Mouse (Mus musculus) brown adipose tissue, adult 24 weeks (tissue): ENCODE results near the gene Apoc2. TPM values are rescaled to one million over a fixed set of nuclear protein-coding genes. Genes with fewer than 3 reads are reported as not detected.

Experiments
- H3K27ac ChIP-seq: fragments of 200-500 bp; replicated peaks from 2 replicates; pipeline ENCODE4 v1.5.1; 2012; ENCODE audit warnings: low read depth, mild to moderate bottlenecking, low read length
- H3K4me1 ChIP-seq: fragments of 200-500 bp; 2 replicates; pipeline ENCODE4 v1.6.1; 2012; ENCODE audit warnings: low read length, mixed read lengths; ENCODE audit not compliant: control insufficient read depth, insufficient read depth, insufficient read length
- H3K4me3 ChIP-seq: fragments of 200-500 bp; 2 replicates; pipeline ENCODE4 v1.5.1; 2012; ENCODE audit warnings: low read depth, mild to moderate bottlenecking, low read length, moderate library complexity; ENCODE audit not compliant: insufficient read depth
- polyA plus RNA-seq: library from polyadenylated mRNA; stranded (reverse); fragments of >200 nt; gene quantifications from 2 replicates; pipeline ENCODE4 v1.2.4, GENCODE M21; 2012; ENCODE audit not compliant: missing spikeins, insufficient read depth, insufficient read length

Gene Apoc2
- polyA plus RNA-seq, 1 experiment, result 1.7 TPM

DNA sequence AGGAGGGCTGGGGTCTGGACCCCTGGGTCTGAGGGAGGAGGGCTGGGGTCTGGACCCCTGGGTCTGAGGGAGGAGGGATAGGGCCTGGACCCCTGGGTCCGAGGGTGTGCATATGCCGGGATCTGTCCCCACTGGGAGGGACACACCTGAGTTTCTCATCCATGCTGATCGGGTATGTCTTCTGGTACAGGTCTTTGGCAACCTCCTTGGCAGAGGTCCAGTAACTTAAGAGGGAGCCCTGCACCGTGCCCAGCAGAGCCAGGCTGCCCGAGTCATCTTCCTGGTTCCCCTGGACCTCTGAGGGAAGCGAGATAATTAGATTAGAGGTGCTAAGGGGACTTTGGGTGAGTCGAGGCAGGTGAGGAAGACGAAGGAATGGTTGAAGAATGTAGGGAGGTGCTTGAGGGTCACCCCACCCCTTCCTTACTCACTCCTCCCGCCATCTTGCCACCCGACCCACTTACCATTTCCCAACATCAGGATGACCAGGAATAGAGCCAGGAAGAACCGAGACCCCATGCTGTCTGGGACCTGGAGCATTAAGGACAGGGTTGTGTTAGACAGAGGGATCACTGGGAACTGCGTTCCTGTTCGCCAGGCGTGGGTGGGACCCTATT is 4.5 kb downstream of the Apoc2 start:
- Histone ChIP-seq H3K4me3 (no peak overlapping the region), H3K4me1 (peaks cover 3% of the 10 kb centered on the region; the same call in 1 of the 2 replicates), H3K27ac (no peak overlapping the region)

DNA sequence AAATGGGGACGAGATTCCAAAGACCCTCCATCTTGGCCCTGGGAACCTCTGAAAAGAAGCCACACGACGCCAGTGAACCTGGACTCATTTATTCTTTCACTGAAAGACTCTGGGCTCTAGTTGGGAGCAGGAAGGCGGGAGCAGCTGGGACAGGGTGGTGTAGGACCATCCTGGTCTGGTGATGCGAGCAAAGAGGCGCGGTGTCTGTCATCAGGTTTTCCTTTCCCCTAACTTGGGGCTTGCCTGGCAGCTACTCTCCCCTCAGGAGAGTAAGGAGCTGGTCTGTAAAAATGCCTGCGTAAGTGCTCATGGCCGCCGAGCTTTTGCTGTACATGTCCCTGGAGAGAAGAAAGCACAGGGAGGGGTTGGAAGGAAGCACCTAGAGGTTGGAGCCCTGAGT is 6.2 kb downstream of the Apoc2 start:
- Histone ChIP-seq H3K4me1 (peaks cover under 1% of the 10 kb centered on the region; the same call in 1 of the 2 replicates), H3K27ac (no peak overlapping the region), H3K4me3 (no peak overlapping the region)

DNA sequence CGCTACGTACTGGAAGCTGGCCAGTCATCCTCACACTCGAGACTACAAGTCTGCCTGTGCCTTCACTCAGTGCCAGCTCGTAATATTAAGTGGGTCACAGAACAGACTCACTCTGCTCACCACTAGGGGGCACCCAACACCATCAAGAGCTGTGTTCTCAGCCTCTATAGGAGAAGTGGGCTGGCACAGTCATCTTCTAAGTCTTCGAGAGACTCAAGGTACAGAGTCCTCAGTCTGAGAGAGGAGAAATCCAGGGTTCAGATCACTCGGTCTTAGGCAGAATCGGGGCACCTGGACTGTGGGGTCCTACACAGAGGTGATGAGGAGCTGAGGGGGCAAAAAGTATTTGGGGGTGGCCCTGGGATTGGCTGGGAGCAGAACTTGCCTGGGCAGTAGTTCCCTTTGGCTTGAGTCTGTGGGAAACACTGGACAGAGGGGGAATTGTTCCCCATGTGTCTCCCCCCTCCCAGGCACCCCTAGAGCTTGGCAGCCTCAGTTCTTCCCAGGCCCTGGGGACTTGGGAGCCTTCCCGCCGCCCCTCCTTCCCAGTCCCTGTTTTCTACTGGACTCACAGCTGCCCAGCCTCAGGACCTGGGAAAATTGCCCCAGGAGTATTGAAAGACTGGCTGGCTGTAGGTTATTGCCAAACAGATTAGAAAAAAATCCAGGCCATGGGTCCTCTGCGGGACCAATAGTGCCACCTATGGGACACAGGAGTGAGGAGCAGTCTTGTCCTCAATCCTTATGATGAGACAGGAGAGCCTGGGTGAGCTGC is 8.6 kb downstream of the Apoc2 start:
- H3K4me1 ChIP-seq, result no peaks in the 10 kb centered on the region
- peak overlapping the region; percentile 16; the same call in 1 of the 2 replicates for H3K4me3 ChIP-seq
- H3K27ac ChIP-seq, result peak overlapping the region; percentile 88

DNA sequence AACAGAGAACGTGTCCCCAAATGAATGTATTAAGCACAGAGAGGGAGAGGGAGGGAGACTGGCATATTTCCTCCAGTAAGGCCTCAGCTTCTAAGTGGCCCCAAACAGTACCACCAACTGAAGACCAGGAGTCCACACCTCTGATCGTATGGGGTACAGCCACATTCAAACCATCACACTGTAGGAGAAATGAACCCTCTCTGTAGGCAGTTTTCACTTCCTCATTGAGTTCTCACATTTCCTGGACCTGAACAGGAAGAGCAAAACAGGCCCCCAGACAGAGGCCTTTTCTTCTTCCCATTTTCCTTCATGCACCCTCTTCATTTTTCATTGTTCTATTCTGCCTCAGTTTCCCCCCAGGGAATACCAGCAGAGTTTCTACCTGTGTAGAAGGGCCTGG is 10.3 kb downstream of the Apoc2 start:
- Histone ChIP-seq H3K4me3 (no peak overlapping the region), H3K27ac (peak overlapping the region; percentile 58), H3K4me1 (peaks cover 8% of the 10 kb centered on the region)

DNA sequence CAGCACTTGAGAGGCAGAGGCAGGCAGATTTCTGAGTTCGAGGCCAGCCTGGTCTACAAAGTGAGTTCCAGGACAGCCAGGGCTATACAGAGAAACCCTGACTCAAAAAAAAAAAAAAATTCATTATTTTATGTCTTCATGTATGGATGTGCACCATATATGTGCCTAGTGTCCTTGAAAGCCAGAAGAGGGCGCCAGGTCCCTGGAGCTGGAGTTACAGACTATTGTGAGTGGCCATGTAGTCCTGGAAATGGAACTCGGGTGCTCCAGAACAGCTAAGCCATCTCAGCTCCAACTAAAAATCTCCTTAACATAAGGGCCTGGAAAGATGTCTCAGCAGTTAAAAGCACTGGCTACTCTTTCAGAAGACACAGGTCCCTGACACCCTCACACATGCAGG is 11.0 kb downstream of the Apoc2 start:
- peak overlapping the region; percentile 58 for H3K27ac ChIP-seq
- H3K4me3 ChIP-seq, result no peak overlapping the region
- peaks cover 8% of the 10 kb centered on the region for H3K4me1 ChIP-seq

DNA sequence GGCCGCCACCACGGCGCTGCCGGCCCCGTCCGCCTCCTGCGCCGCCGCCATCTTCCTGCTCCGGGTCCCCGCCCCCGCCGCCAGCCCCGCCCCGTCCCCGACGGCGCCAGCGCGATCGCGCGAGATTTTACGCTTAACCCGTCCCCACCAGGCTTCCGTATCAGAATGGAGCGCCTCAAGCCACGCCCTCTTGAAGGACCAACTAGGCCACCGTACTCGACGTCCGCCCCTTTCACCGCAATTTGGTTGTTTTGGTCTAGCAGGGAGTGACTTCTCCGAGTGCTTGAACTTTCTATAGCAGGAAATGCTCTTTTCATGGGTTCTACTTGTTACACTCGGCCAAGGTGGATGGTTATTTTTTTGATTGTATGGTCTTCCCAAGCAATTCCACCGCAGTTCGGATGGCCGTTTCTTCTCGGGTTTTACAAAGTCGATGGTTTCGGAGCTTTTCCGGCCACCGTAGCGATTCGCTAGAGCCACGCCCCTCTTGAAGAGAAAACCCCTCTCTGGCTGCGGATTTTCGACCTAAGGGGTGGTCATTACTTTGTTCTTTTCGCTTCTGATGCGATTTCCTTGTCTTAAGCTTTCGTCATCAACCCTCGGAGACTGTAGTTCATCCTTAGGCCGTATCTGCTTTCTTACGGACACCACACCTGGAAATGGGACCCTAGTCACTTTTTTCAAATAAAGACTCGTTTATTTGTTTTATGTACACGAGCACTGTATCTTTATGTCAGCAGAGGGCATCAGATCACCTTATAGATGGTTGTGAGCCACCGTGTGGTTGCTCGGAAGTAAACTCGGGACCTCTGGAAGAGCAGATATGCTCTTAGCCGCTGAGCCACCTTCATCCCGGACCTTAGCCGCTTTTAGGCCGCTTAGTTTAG is 12.5 kb downstream of the Apoc2 start, which contains the start of gene Clptm1:
Gene Clptm1 (minus strand): TSS at position 79 of the 887 bp plus-strand sequence.
- Histone ChIP-seq H3K4me3 (peak within 1 kb of the TSS; percentile 86), H3K4me1 (peaks cover 8% of the 10 kb centered on the region), H3K27ac (peak within 1 kb of the TSS; percentile 94)

DNA sequence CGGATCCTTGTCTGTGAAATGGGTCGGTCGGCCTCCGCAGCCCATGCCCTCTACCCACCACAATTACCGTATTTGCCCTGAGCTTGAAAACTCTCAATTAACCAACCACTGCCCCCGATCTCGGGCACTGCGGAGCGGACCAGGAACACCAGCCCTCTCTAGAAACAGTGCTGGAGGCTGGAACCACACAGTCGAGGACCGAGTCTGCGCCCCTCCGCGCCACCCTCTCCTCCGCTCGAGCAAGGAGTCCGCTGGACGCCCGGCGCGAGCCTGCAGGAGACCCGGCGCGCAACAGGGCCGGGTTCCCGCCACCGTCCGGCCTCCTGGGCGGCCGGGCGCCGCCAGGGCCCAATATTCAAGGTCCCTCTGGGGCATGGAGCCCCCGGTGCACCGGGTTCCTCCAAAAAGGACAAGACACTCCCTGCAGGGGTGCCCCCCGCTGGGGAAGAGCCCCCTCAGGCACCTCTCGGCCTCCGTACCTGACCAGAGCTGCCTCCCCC is 13.2 kb downstream of the Apoc2 start:
- Histone ChIP-seq H3K4me3 (peak overlapping the region; percentile 86), H3K27ac (no peak overlapping the region; the same call in 1 of the 2 replicates), H3K4me1 (peaks cover 8% of the 10 kb centered on the region)

DNA sequence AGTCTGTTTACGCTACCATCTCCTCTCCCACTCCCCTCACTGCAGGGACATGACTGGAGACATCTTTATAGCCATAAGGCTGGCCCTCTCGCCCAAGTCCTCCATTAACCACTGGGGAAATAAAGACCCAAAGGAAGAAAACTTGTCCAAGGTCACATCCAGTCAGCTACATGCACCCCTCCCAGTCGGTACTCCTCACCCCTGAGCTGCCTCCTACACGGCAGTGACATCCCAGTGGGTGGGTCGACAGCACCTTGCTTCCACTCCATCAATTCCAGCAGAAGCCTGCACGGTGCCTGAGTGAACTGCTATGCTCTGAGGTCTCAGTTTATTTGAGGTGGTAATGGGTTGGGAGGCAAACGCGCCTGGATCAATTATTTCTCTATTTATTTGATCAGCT is 13.8 kb downstream of the Apoc2 start:
- H3K27ac ChIP-seq, result no peak overlapping the region
- peak overlapping the region; percentile 86 for H3K4me3 ChIP-seq
- peaks cover 8% of the 10 kb centered on the region for H3K4me1 ChIP-seq

DNA sequence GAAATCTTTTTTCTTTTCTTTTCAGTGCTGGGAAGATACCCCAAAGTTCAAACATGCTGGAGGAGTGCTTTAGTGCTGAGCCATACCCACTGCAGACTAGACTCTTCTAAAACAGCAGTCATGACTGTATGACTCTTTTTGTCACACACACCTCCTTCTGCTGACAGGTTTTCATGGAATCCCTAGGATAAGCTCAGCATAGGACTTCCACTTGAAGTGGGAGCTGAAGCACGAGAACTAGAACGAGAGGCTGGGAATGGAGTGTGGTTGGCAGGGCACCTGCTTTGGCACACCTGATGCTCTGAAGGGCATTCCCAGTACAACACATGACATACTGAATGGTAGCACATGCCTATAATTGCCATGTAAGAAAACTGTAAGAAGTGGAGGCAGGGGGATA is 25.1 kb downstream of the Apoc2 start:
- H3K27ac ChIP-seq, result no peak overlapping the region
- 0 out of 2 replicates have a peak, but pooled peaks cover 7% of the 10 kb centered on the region for H3K4me1 ChIP-seq
- H3K4me3 ChIP-seq, result no peak overlapping the region

DNA sequence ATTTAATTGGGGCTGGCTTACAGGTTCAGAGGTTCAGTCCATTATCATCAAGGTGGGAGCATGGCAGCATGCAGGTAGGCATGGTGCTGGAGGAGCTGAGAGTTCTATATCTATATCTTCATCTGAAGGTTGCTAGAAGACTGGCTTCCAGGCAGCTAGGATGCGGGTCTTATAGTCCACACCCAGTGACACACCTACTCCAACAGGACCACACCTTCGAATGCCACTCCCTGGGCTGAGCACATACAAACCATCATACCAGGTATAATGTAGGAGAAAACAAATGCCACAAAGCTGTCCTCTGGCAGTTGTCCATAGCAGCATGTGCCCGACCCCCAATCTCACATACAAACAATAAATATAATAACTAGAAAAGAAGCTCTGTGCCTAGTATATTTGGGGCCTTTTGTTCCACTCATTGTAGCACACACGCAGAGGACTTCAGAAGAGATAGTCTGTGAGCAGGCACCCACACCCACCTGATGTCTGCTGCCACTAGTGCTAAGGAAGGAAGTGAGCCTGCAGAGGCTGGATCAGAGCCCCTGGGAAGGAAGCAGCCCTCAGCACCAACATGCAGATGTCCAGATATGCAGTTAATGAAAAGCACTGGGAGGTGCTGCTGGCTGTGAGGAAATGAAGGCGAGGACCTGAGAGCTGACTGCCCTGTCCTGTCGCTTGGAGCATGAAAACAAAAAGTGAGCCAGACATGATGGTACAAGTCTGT is 26.5 kb downstream of the Apoc2 start:
- Histone ChIP-seq H3K4me3 (no peak overlapping the region), H3K27ac (0 out of 2 replicates have a peak overlapping the region, but pooled peaks have one; percentile 34), H3K4me1 (peaks cover 12% of the 10 kb centered on the region; the same call in 1 of the 2 replicates)

DNA sequence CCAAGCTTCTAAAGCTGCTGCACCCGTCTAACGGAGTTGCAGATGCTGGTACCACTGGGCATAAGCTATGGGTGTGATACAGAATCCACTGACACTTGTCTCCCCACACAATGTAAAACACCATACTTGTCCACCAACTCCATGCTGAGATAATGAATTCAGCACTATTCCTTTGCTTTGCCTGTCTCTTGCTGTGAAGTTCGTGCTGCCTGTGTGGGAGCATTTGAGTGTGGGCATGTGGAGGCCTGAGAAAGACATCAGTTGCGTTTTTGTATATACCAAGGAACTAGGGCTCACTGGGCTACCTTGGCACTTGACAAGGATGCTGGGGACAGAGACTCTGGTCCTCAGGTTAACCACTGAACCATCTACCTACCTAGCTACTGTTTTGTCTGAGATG is 36.5 kb downstream of the Apoc2 start:
- Histone ChIP-seq H3K27ac (no peak overlapping the region), H3K4me1 (no peaks in the 10 kb centered on the region), H3K4me3 (no peak overlapping the region)

DNA sequence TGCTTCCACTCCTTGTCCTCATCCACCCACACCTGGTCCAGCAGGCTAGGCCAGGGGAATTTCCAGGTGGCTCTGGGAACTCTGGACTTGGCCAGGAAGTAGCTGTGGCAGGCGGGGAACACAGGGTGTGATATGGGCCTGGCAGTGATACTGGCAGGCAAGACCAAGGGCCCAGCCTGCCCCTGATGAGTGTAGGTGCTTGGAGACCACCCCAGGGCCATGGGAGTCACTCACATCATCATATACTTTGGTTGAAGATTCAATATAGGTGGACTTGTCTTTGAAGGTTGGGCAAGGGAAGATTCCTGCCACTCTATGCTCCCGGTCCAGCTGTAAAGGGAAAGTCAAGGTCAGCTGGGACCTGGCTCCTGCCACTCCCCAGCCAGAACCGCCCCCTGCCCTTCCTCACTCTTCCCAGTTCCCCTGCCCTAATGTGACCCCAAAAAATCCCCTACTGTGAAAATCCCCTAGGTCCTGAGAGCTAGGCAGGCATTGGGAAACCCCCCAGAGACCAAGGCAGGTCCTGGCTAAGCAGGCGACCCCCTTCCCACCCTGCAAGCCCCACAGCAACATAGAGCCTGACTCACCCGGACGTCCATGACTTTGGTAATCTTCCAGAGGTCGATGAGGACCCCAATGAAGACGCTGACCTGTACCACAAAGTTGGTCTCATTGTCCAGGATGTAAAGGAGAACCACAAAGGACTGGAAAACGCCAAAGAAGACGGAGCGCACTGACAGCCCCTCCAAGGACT is 42.5 kb downstream of the Apoc2 start:
- no peaks in the 10 kb centered on the region for H3K4me1 ChIP-seq
- H3K4me3 ChIP-seq, result no peak overlapping the region
- no peak overlapping the region for H3K27ac ChIP-seq

DNA sequence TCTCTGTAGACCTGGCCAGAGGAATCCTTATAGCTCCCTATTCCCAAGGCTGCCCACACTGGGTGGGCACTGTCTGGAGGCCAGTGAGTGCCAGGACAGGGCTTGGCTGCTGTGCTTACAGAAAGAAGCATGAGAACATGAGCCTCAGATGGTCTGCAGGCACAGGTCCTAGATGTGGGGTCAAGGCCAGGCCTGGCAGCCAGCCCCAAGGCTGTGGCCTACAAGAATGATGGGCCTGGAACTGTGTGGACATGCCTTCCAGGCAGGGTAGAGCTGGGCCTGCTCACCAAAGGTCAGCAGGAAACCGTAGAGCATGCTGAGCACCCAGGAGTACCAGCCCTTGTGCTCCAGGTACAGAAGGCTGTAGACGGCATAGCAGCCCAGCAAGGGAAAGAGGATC is 43.1 kb downstream of the Apoc2 start:
- Histone ChIP-seq H3K4me3 (no peak overlapping the region), H3K27ac (no peak overlapping the region), H3K4me1 (peaks cover 2% of the 10 kb centered on the region; the same call in 1 of the 2 replicates)

DNA sequence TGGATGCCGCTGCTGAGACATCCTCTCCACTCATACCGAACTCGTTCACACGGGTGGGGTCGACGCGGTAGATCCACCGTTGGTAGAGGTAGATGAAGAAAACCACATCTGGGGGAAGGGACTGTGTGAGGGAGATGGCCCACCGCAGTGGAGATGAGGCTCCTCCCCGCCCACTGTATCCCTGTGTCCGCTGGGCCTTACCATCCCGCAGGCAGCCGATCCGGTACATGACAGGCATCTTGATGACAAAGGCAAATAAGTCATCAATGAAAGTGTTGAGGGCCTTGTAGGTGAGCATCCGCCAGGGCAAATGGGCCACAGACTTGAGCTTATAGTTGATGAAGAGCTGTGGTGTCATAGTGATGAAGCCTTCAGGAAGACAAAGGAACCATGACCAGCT is 43.9 kb downstream of the Apoc2 start:
- no peak overlapping the region for H3K4me3 ChIP-seq
- H3K27ac ChIP-seq, result no peak overlapping the region
- H3K4me1 ChIP-seq, result peaks cover 3% of the 10 kb centered on the region; the same call in 1 of the 2 replicates
